Mouse (Mus musculus): ENCODE results near the gene Amn1. TPM values are rescaled to one million over a fixed set of nuclear protein-coding genes. Genes with fewer than 3 reads are reported as not detected.

Gene Amn1
- 2.6 and 9.4 TPM in 2 replicates for polyA plus RNA-seq (2012; ENCODE audit: low replicate concordance)

GRCm38 (mm10) chr6:149188041-149188924, at the start of gene Amn1:
TSS of gene Amn1 (minus strand) at chr6:149188712.

GRCm38 (mm10) chr6:149139471-149139870, 49.0 kb downstream of the Amn1 start, which contains the start of gene Etfbkmt:
TSS of gene Etfbkmt (plus strand) at chr6:149139849.

GRCm38 (mm10) chr6:149129870-149130269, 58.6 kb downstream of the Amn1 start, which contains the start of gene Gm10203:
TSS of gene Gm10203 (plus strand) at chr6:149130170.

Other genes with a start within 250 kb of the Amn1 start
- 2.7 and 27.9 TPM in 2 replicates for gene Sinhcaf, start 242.2 kb downstream of the Amn1 start, polyA plus RNA-seq (2012; ENCODE audit: low replicate concordance)
- 7.6 and 16.0 TPM in 2 replicates for gene Dennd5b, start 87.0 kb downstream of the Amn1 start, polyA plus RNA-seq (2012; ENCODE audit: low replicate concordance)
- gene Gm10203, start 58.5 kb downstream of the Amn1 start, polyA plus RNA-seq (2012; ENCODE audit: low replicate concordance): not detected in 2 replicates
- gene Etfbkmt, start 48.9 kb downstream of the Amn1 start, polyA plus RNA-seq (2012; ENCODE audit: low replicate concordance): 0.73 and 0.86 TPM in 2 replicates
- gene Resf1, start 120.7 kb upstream of the Amn1 start, polyA plus RNA-seq (2012; ENCODE audit: low replicate concordance): 22.3 and 23.3 TPM in 2 replicates
- gene Bicd1, start 220.2 kb upstream of the Amn1 start, polyA plus RNA-seq (2012; ENCODE audit: low replicate concordance): 0.42 and 0.76 TPM in 2 replicates